Comparison of ENCODE assay signal across 22 mouse cellular contexts in genomic region chr1:90253465-90253864, GRCm38 (mm10). TPM values are rescaled to one million over a fixed set of nuclear protein-coding genes. Genes with fewer than 3 reads are reported as not detected.
DNase-seq lines count a peak whose midpoint lies in the region; ATAC-seq and TF ChIP-seq lines count a peak whose summit lies in the region.
"Had no signal": no experiment of that assay in that cellular context is flagged by ENCODE, and none has a peak within 500 bp of the region (broad histone marks: within the 10 kb centered on the region; RNA-seq: fewer than 3 reads in every experiment).

No protein-coding gene starts in this region.

- H3K79me3 ChIP-seq in C2C12 (ENCODE audit: low read depth), result no peaks in the 10 kb centered on the region

- H3K4me2 ChIP-seq in heart, embryonic 13.5 days, result peak overlapping the region; percentile 28
- H3K4me2 ChIP-seq in heart, embryonic 11.5 days, result no peak overlapping the region
- H3K4me2 ChIP-seq in kidney, embryonic 14.5 days (replicated peaks; ENCODE audit: low read depth, low read length), result no peak overlapping the region
- H3K4me2 ChIP-seq: forebrain, embryonic 13.5 days; heart, embryonic 12.5 days; hindbrain, embryonic 15.5 days had no signal

- no peaks in the 10 kb centered on the region for H3K79me2 ChIP-seq in C2C12 (ENCODE audit: control insufficient read depth, insufficient read depth)

- no peak for DNase-seq in kidney, postnatal 25 days
- peak; percentile 32 to 54 for DNase-seq in kidney, postnatal 4 days
- DNase-seq in kidney, adult 9 months, result no peak
- DNase-seq in ovary, postnatal 10 days (ENCODE audit: low spot score), result no peak
- DNase-seq: adrenal gland, postnatal 14 days; cerebellum, adult 11-12 months; cerebellum, adult 9-10 months; cerebellum, postnatal 25 days; forebrain, postnatal 0 days; gastrocnemius, postnatal 14 days; heart, adult 2 months; heart, postnatal 36 days had no signal

- no peaks in the 10 kb centered on the region for H3K9me3 ChIP-seq in heart, embryonic 13.5 days
- H3K9me3 ChIP-seq in heart, embryonic 11.5 days (replicated peaks; ENCODE audit: control insufficient read depth, low read length), result no peaks in the 10 kb centered on the region
- H3K9me3 ChIP-seq in kidney, embryonic 14.5 days (ENCODE audit: control insufficient read depth, low read length), result no peaks in the 10 kb centered on the region
- H3K9me3 ChIP-seq: forebrain, embryonic 13.5 days; heart, embryonic 12.5 days; hindbrain, embryonic 15.5 days had no signal

- H3K4me3 ChIP-seq in heart, embryonic 13.5 days, result no peak overlapping the region
- no peak overlapping the region for H3K4me3 ChIP-seq in heart, embryonic 11.5 days (ENCODE audit: low read depth, low read length)
- H3K4me3 ChIP-seq in kidney, embryonic 14.5 days (ENCODE audit: low read length), result no peak overlapping the region
- no peak overlapping the region for H3K4me3 ChIP-seq in C2C12 (ENCODE audit: insufficient read depth, poor library complexity, severe bottlenecking)
- H3K4me3 ChIP-seq: forebrain, embryonic 13.5 days; heart, adult 2 months; heart, embryonic 12.5 days; hindbrain, embryonic 15.5 days had no signal

- TF ChIP-seq CTCF in C2C12 (IDR thresholded peaks at IDR 0.05; ENCODE audit: control insufficient read depth, insufficient read depth, insufficient read length), result no peak

- peaks cover 40% of the 10 kb centered on the region for H3K4me1 ChIP-seq in heart, embryonic 13.5 days
- H3K4me1 ChIP-seq in heart, embryonic 11.5 days (ENCODE audit: control insufficient read depth, insufficient read depth, low read length), result peaks cover 20% of the 10 kb centered on the region
- H3K4me1 ChIP-seq in kidney, embryonic 14.5 days (ENCODE audit: control insufficient read depth, insufficient read depth, low read length), result peaks cover 10% of the 10 kb centered on the region

- 0 out of 2 replicates have a peak, but pooled peaks cover 7% of the 10 kb centered on the region for H3K27me3 ChIP-seq in heart, embryonic 13.5 days (replicated peaks)
- no peaks in the 10 kb centered on the region for H3K27me3 ChIP-seq in heart, embryonic 11.5 days (ENCODE audit: control insufficient read depth, insufficient read depth, low read length)
- H3K27me3 ChIP-seq in kidney, embryonic 14.5 days (ENCODE audit: control insufficient read depth, insufficient read depth, low read length), result no peaks in the 10 kb centered on the region
- no peaks in the 10 kb centered on the region for H3K27me3 ChIP-seq in C2C12 (ENCODE audit: control insufficient read depth, insufficient read depth, insufficient read length)
- H3K27me3 ChIP-seq: CH12.LX; forebrain, embryonic 13.5 days; heart, embryonic 12.5 days; hindbrain, embryonic 15.5 days; Patski had no signal

- no peak for ATAC-seq in heart, embryonic 13.5 days (ENCODE audit: extremely low read depth, insufficient number of reproducible peaks, low FRiP score, low TSS enrichment)
- ATAC-seq in heart, embryonic 11.5 days (replicated peaks; ENCODE audit: insufficient number of reproducible peaks, low FRiP score, low TSS enrichment), result no peak
- peak; percentile 72 for ATAC-seq in kidney, embryonic 14.5 days (ENCODE audit: low FRiP score, low TSS enrichment)
- ATAC-seq: activated CD4-positive, CD25-positive, alpha-beta regulatory T cell, adult 4 months; forebrain, embryonic 13.5 days; forebrain, postnatal 0 days; Patski had no signal

- no peaks in the 10 kb centered on the region for H3K36me3 ChIP-seq in heart, embryonic 13.5 days
- no peaks in the 10 kb centered on the region for H3K36me3 ChIP-seq in heart, embryonic 11.5 days (ENCODE audit: control insufficient read depth, insufficient read depth, low read length)
- no peaks in the 10 kb centered on the region for H3K36me3 ChIP-seq in kidney, embryonic 14.5 days (ENCODE audit: control insufficient read depth, insufficient read depth, low read length)
- H3K36me3 ChIP-seq in C2C12 (ENCODE audit: control insufficient read depth, insufficient read depth), result no peaks in the 10 kb centered on the region
- H3K36me3 ChIP-seq: heart, embryonic 12.5 days; hindbrain, embryonic 15.5 days had no signal

- H3K9ac ChIP-seq in heart, embryonic 13.5 days, result no peak overlapping the region
- H3K9ac ChIP-seq in heart, embryonic 11.5 days (ENCODE audit: low read depth, low read length), result no peak overlapping the region
- no peak overlapping the region for H3K9ac ChIP-seq in kidney, embryonic 14.5 days (ENCODE audit: low read depth, low read length)
- H3K9ac ChIP-seq: forebrain, embryonic 13.5 days; forebrain, postnatal 0 days; heart, embryonic 12.5 days; hindbrain, embryonic 15.5 days had no signal

- H3ac ChIP-seq in C2C12 (ENCODE audit: control insufficient read depth, insufficient read length, low read depth), result no peak overlapping the region

- H3K27ac ChIP-seq in heart, embryonic 13.5 days (replicated peaks), result no peak overlapping the region
- no peak overlapping the region for H3K27ac ChIP-seq in heart, embryonic 11.5 days (ENCODE audit: low read depth, low read length)
- no peak overlapping the region for H3K27ac ChIP-seq in kidney, embryonic 14.5 days (ENCODE audit: low read depth, low read length)
- H3K27ac ChIP-seq: forebrain, embryonic 13.5 days; heart, adult 2 months; hindbrain, embryonic 15.5 days had no signal

- 86% methylated on average over 10 of the region's 10 CpGs for WGBS in heart, embryonic 13.5 days
- WGBS in heart, embryonic 11.5 days (ENCODE audit: insufficient replicate concordance), result 90% methylated on average over 10 of the region's 10 CpGs
- 34% methylated on average over 10 of the region's 10 CpGs for WGBS in kidney, embryonic 14.5 days

TF ChIP-seq in C2C12, 6 proteins besides CTCF, POLR2A, EP300 and RAD21:
- TF ChIP-seq USF1 (IDR thresholded peaks at IDR 0.05; ENCODE audit: low read depth), result no peak
- peak; percentile 8 for TF ChIP-seq MYOD1 (IDR thresholded peaks at IDR 0.05; ENCODE audit: control insufficient read depth, insufficient read length, low read depth)

RNA-seq across cellular contexts. Expression of gene Ackr3, which starts 49.7 kb away (rescaled TPM):
- 38.3 and 38.5 TPM in 2 replicates for polyA plus RNA-seq in heart, embryonic 13.5 days (2015; fragmentation: Nextera tagmentation; extraction: Ambion mirVana)
- 45.3 and 50.2 TPM in 2 replicates for polyA plus RNA-seq in heart, embryonic 11.5 days (2014; fragmentation: Nextera tagmentation; extraction: Ambion mirVana)
- 50.5 and 56.4 TPM in 2 replicates for polyA plus RNA-seq in kidney, embryonic 14.5 days (2014; fragmentation: Nextera tagmentation; extraction: Ambion mirVana)
- 14.5 TPM for polyA plus RNA-seq in C2C12 (2012; fragmentation: generic; extraction: Trizol)

Comparison
In these comparisons a context has a peak if more than half of its experiments do, and no peak if none do; other contexts are left out.
1. DNase-seq: peak in kidney, postnatal 4 days (2 of 2); none in kidney, postnatal 25 days (0 of 2), kidney, adult 9 months (single experiment) and ovary, postnatal 10 days (single experiment).